Comparison of ENCODE assay signal across 13 mouse cellular contexts in the genomic region with DNA sequence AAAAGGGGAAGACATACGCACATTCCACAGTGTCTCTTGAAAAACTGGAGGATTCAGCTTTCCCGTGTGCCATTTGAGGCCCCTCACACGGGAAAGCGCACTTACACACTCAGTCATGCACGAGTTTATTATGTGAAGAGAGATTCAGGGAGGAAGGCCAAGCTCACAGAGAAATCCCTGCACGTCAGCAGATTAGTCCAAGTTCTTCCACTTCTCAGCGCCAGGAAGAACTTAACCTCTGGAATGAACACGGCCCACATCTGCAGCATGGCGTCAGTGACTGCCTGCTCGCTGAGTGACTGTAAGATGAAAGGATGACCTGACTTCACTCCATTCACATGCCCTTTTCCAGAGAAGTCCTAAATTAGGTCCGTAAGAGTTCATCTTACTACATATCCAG. TPM values are rescaled to one million over a fixed set of nuclear protein-coding genes. Genes with fewer than 3 reads are reported as not detected.
DNase-seq lines count a peak whose midpoint lies in the region; ATAC-seq and TF ChIP-seq lines count a peak whose summit lies in the region.
"Had no signal": no experiment of that assay in that cellular context is flagged by ENCODE, and none has a peak within 500 bp of the region (broad histone marks: within the 10 kb centered on the region; RNA-seq: fewer than 3 reads in every experiment).

No protein-coding gene starts in this region.

- WGBS in intestine, embryonic 16.5 days, result 50% methylated on average over 11 of the region's 11 CpGs

- H3K4me3 ChIP-seq in embryonic fibroblast, embryonic 13.5 days (ENCODE audit: insufficient read depth, low read length), result no peak overlapping the region
- H3K4me3 ChIP-seq in intestine, embryonic 16.5 days (ENCODE audit: low read length), result no peak overlapping the region
- H3K4me3 ChIP-seq: forebrain, embryonic 13.5 days; heart, embryonic 10.5 days; hindbrain, embryonic 12.5 days had no signal

- TF ChIP-seq CTCF in embryonic fibroblast, embryonic 13.5 days (IDR thresholded peaks at IDR 0.05; ENCODE audit: borderline replicate concordance, insufficient read depth, low read length), result no peak

- H3K27ac ChIP-seq in embryonic fibroblast, embryonic 13.5 days (ENCODE audit: insufficient read depth, low read length), result peak overlapping the region; percentile 68
- H3K27ac ChIP-seq in intestine, embryonic 16.5 days (ENCODE audit: low read length), result peak overlapping the region; percentile 82
- H3K27ac ChIP-seq: forebrain, embryonic 13.5 days; heart, embryonic 10.5 days; hindbrain, embryonic 12.5 days had no signal

- H3K4me1 ChIP-seq in embryonic fibroblast, embryonic 13.5 days (ENCODE audit: control insufficient read depth, insufficient read depth, low read length), result peaks cover 6% of the 10 kb centered on the region; the same call in 1 of the 2 replicates
- peaks cover 11% of the 10 kb centered on the region; the same call in 1 of the 2 replicates for H3K4me1 ChIP-seq in intestine, embryonic 16.5 days (ENCODE audit: control insufficient read depth, insufficient read depth, low read length)
- H3K4me1 ChIP-seq: hindbrain, embryonic 12.5 days had no signal

- TF ChIP-seq POLR2A in embryonic fibroblast, embryonic 13.5 days (IDR thresholded peaks at IDR 0.05; ENCODE audit: low read depth, low read length), result no peak

- H3K4me2 ChIP-seq in intestine, embryonic 16.5 days (ENCODE audit: low read depth, low read length), result 0 out of 2 replicates have a peak overlapping the region, but pooled peaks have one; percentile 11
- H3K4me2 ChIP-seq: forebrain, embryonic 13.5 days; hindbrain, embryonic 12.5 days had no signal

- no peaks in the 10 kb centered on the region for H3K9me3 ChIP-seq in intestine, embryonic 16.5 days (ENCODE audit: control insufficient read depth, low read length)
- H3K9me3 ChIP-seq: forebrain, embryonic 13.5 days; heart, embryonic 10.5 days; hindbrain, embryonic 12.5 days had no signal

- DNase-seq in heart, adult 9 months (ENCODE audit: low spot score in 2 of 2), result peak; percentile 19 to 38
- no peak for DNase-seq in heart, postnatal 4 days
- DNase-seq in lung, postnatal 10 days, result peak; percentile 43
- DNase-seq in cerebellum, postnatal 14 days, result no peak
- no peak for DNase-seq in neural tube, embryonic 10.5 days (ENCODE audit: extremely low spot score, low spot score)
- DNase-seq in spleen, postnatal 14 days (ENCODE audit: low spot score in 2 of 2), result no peak
- DNase-seq: cerebellum, adult 8-10 months; right cerebral cortex, postnatal 25 days had no signal

- no peaks in the 10 kb centered on the region for H3K36me3 ChIP-seq in intestine, embryonic 16.5 days (ENCODE audit: control insufficient read depth, insufficient read depth, low read length)
- H3K36me3 ChIP-seq: heart, embryonic 10.5 days; hindbrain, embryonic 12.5 days had no signal

- no peak overlapping the region for H3K9ac ChIP-seq in intestine, embryonic 16.5 days (ENCODE audit: low read depth, low read length)
- H3K9ac ChIP-seq: forebrain, embryonic 13.5 days; hindbrain, embryonic 12.5 days had no signal

- H3K27me3 ChIP-seq in intestine, embryonic 16.5 days (replicated peaks; ENCODE audit: control insufficient read depth, insufficient read depth, low read length), result no peaks in the 10 kb centered on the region
- H3K27me3 ChIP-seq: forebrain, embryonic 13.5 days had no signal

- ATAC-seq in intestine, embryonic 16.5 days, result peak; percentile 43; the same call in 1 of the 2 replicates
- ATAC-seq: forebrain, embryonic 13.5 days had no signal

RNA-seq across cellular contexts. Expression of gene Dock9, which starts 43.5 kb away (rescaled TPM):
- 10 to 100 TPM; 28.5 to 30.9 TPM for total RNA-seq in heart, postnatal 4 days (2021)
- 8.9 and 10.2 TPM in 2 replicates for polyA plus RNA-seq in embryonic fibroblast, embryonic 13.5 days (2011; ENCODE audit: insufficient read length, low read depth, missing spikeins)
- polyA plus RNA-seq in intestine, embryonic 16.5 days (2015; fragmentation: Nextera tagmentation; extraction: Ambion mirVana), result 13.6 and 13.7 TPM in 2 replicates

Comparison
In these comparisons a context has a peak if more than half of its experiments do, and no peak if none do; other contexts are left out.
1. DNase-seq: peak in heart, adult 9 months (2 of 2) and lung, postnatal 10 days (single experiment); none in heart, postnatal 4 days (single experiment), cerebellum, postnatal 14 days (0 of 2), neural tube, embryonic 10.5 days (single experiment) and spleen, postnatal 14 days (0 of 2).